In the genomic region with DNA sequence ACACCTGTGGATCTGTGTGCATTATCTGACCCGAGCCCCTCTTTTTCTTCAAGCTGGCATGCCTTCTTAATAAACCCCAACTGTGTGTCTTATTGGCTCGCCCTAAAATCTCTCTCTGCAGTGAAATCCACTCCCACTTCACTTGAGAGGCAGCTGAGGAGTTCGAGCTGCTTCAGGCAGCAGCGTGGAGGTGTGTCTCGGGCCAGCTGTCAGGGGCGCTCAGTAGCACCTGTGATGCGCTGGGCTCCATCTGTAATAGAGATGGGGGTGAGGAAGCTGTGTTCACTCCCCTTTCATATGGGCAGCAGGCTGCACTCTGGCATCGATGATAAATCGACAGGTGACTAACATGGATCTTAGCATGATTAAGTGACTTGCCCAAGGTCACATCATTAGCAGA, we compare ENCODE assay signal across 8 mouse cellular contexts. TPM values are rescaled to one million over a fixed set of nuclear protein-coding genes. Genes with fewer than 3 reads are reported as not detected.
DNase-seq lines count a peak whose midpoint lies in the region; ATAC-seq and TF ChIP-seq lines count a peak whose summit lies in the region.

No protein-coding gene starts in this region.

- no peak for ATAC-seq in kidney, embryonic 14.5 days (ENCODE audit: low FRiP score, low TSS enrichment)
- 0 out of 2 replicates have a peak, but pooled peaks have one; percentile 11 for ATAC-seq in embryonic facial prominence, embryonic 11.5 days (replicated peaks; ENCODE audit: insufficient number of reproducible peaks, low FRiP score, low TSS enrichment, low read depth)
- no peak for ATAC-seq in hindbrain, postnatal 0 days
- no peak for ATAC-seq in neural tube, embryonic 14.5 days (ENCODE audit: low read depth)

- WGBS in kidney, embryonic 14.5 days = 57% methylated on average over 9 of the region's 9 CpGs
- WGBS in embryonic facial prominence, embryonic 11.5 days = 63% methylated on average over 9 of the region's 9 CpGs
- 60% methylated on average over 9 of the region's 9 CpGs for WGBS in hindbrain, postnatal 0 days
- 69% methylated on average over 9 of the region's 9 CpGs for WGBS in neural tube, embryonic 14.5 days

- DNase-seq in kidney, adult 8-10 months = no peak
- DNase-seq in embryonic facial prominence, embryonic 11.5 days (ENCODE audit: low spot score) = no peak
- no peak for DNase-seq in hindbrain, postnatal 0 days (ENCODE audit: low spot score)
- DNase-seq in cerebellum, postnatal 36 days = no peak
- DNase-seq in testis, postnatal 14 days (ENCODE audit: low spot score) = no peak
- no peak for DNase-seq in layer of hippocampus, adult 11-12 months (ENCODE audit: low spot score)

- no peak overlapping the region for H3K9ac ChIP-seq in kidney, embryonic 14.5 days (ENCODE audit: low read depth, low read length)
- no peak overlapping the region for H3K9ac ChIP-seq in embryonic facial prominence, embryonic 11.5 days (replicated peaks; ENCODE audit: low read length)
- no peak overlapping the region for H3K9ac ChIP-seq in hindbrain, postnatal 0 days (replicated peaks; ENCODE audit: low read length)
- H3K9ac ChIP-seq in neural tube, embryonic 14.5 days (replicated peaks; ENCODE audit: low read depth, low read length) = no peak overlapping the region

- H3K27ac ChIP-seq in kidney, embryonic 14.5 days (ENCODE audit: low read depth, low read length) = no peak overlapping the region
- H3K27ac ChIP-seq in embryonic facial prominence, embryonic 11.5 days (replicated peaks; ENCODE audit: low read depth, low read length) = no peak overlapping the region
- no peak overlapping the region for H3K27ac ChIP-seq in hindbrain, postnatal 0 days
- H3K27ac ChIP-seq in neural tube, embryonic 14.5 days (ENCODE audit: low read depth, low read length) = no peak overlapping the region

- no peaks in the 10 kb centered on the region for H3K27me3 ChIP-seq in kidney, embryonic 14.5 days (ENCODE audit: control insufficient read depth, insufficient read depth, low read length)
- H3K27me3 ChIP-seq in embryonic facial prominence, embryonic 11.5 days (ENCODE audit: control insufficient read depth, insufficient read depth, low read length) = no peaks in the 10 kb centered on the region
- H3K27me3 ChIP-seq in hindbrain, postnatal 0 days (ENCODE audit: insufficient read depth, low read length) = no peaks in the 10 kb centered on the region
- no peaks in the 10 kb centered on the region for H3K27me3 ChIP-seq in neural tube, embryonic 14.5 days (ENCODE audit: control insufficient read depth, insufficient read depth, low read length)

- peaks cover 22% of the 10 kb centered on the region for H3K4me1 ChIP-seq in kidney, embryonic 14.5 days (ENCODE audit: control insufficient read depth, insufficient read depth, low read length)
- H3K4me1 ChIP-seq in embryonic facial prominence, embryonic 11.5 days (ENCODE audit: control insufficient read depth, insufficient read depth, low read length) = peaks cover 6% of the 10 kb centered on the region; the same call in 1 of the 2 replicates
- H3K4me1 ChIP-seq in hindbrain, postnatal 0 days (ENCODE audit: insufficient read depth, low read length) = peaks cover 16% of the 10 kb centered on the region
- H3K4me1 ChIP-seq in neural tube, embryonic 14.5 days (ENCODE audit: control insufficient read depth, insufficient read depth, low read length) = peaks cover 7% of the 10 kb centered on the region; the same call in 1 of the 2 replicates

- peaks cover under 1% of the 10 kb centered on the region; the same call in 1 of the 2 replicates for H3K9me3 ChIP-seq in kidney, embryonic 14.5 days (ENCODE audit: control insufficient read depth, low read length)
- no peaks in the 10 kb centered on the region for H3K9me3 ChIP-seq in embryonic facial prominence, embryonic 11.5 days (replicated peaks; ENCODE audit: control insufficient read depth, low read length)
- H3K9me3 ChIP-seq in hindbrain, postnatal 0 days (ENCODE audit: low read length) = no peaks in the 10 kb centered on the region
- H3K9me3 ChIP-seq in neural tube, embryonic 14.5 days (ENCODE audit: control insufficient read depth, low read length) = no peaks in the 10 kb centered on the region

- no peak overlapping the region for H3K4me3 ChIP-seq in kidney, embryonic 14.5 days (ENCODE audit: low read length)
- H3K4me3 ChIP-seq in embryonic facial prominence, embryonic 11.5 days (ENCODE audit: low read depth, low read length) = no peak overlapping the region
- H3K4me3 ChIP-seq in hindbrain, postnatal 0 days (ENCODE audit: low read length) = no peak overlapping the region
- H3K4me3 ChIP-seq in neural tube, embryonic 14.5 days (ENCODE audit: low read depth, low read length) = no peak overlapping the region

- H3K4me2 ChIP-seq in kidney, embryonic 14.5 days (replicated peaks; ENCODE audit: low read depth, low read length) = peak overlapping the region; percentile 86; the same call in 1 of the 2 replicates
- H3K4me2 ChIP-seq in embryonic facial prominence, embryonic 11.5 days (ENCODE audit: low read depth, low read length) = no peak overlapping the region
- peak overlapping the region; percentile 67; the same call in 1 of the 2 replicates for H3K4me2 ChIP-seq in hindbrain, postnatal 0 days (ENCODE audit: low read depth, low read length)
- 0 out of 2 replicates have a peak overlapping the region, but pooled peaks have one; percentile 64 for H3K4me2 ChIP-seq in neural tube, embryonic 14.5 days (ENCODE audit: low read depth, low read length)

- TF ChIP-seq CTCF in hindbrain, postnatal 0 days (IDR thresholded peaks at IDR 0.05; ENCODE audit: low read depth) = no peak

- no peaks in the 10 kb centered on the region for H3K36me3 ChIP-seq in kidney, embryonic 14.5 days (ENCODE audit: control insufficient read depth, insufficient read depth, low read length)
- H3K36me3 ChIP-seq in embryonic facial prominence, embryonic 11.5 days (replicated peaks; ENCODE audit: control insufficient read depth, insufficient read depth, low read depth, low read length) = no peaks in the 10 kb centered on the region
- H3K36me3 ChIP-seq in hindbrain, postnatal 0 days (ENCODE audit: insufficient read depth, low read length) = no peaks in the 10 kb centered on the region
- H3K36me3 ChIP-seq in neural tube, embryonic 14.5 days (ENCODE audit: control insufficient read depth, insufficient read depth, low read length) = no peaks in the 10 kb centered on the region

RNA-seq across cellular contexts. Expression of a gene that starts 43.6 kb away (rescaled TPM):
- 54.5 and 55.9 TPM in 2 replicates for polyA plus RNA-seq in kidney, embryonic 14.5 days (2014; fragmentation: Nextera tagmentation; extraction: Ambion mirVana)
- 28.2 and 32.6 TPM in 2 replicates for polyA plus RNA-seq in embryonic facial prominence, embryonic 11.5 days (2014; fragmentation: Nextera tagmentation; extraction: Ambion mirVana)
- total RNA-seq in hindbrain, postnatal 0 days (2014; rRNA removed) = 40.1 and 47.0 TPM in 2 replicates
- 45.3 and 47.4 TPM in 2 replicates for polyA plus RNA-seq in hindbrain, postnatal 0 days (2015; fragmentation: Nextera tagmentation; extraction: Ambion mirVana)
- polyA plus RNA-seq in neural tube, embryonic 14.5 days (2014; fragmentation: Nextera tagmentation; extraction: Ambion mirVana) = 52.0 and 53.0 TPM in 2 replicates
